Mouse (Mus musculus) midbrain, embryonic 16.5 days (tissue): ENCODE results near the gene Herc1. TPM values are rescaled to one million over a fixed set of nuclear protein-coding genes. Genes with fewer than 3 reads are reported as not detected.

Source experiments
- ATAC-seq: fragments of 200-750 bp; cut with Nextera tagmentation; 2 replicates; pipeline ENCODE4 v1.8.0; 2017; ENCODE audit warnings: moderate TSS enrichment
- H3K27ac ChIP-seq: fragments of 300-500 bp; sonication (generic); 2 replicates; pipeline ENCODE4 v1.5.1; 2014; ENCODE audit warnings: mild to moderate bottlenecking, low read length, mixed read lengths
- H3K27me3 ChIP-seq: fragments of 300-500 bp; sonication (generic); 2 replicates; pipeline ENCODE4 v1.6.1; 2014; ENCODE audit warnings: low read depth, low read length, mixed read lengths; ENCODE audit not compliant: control insufficient read depth, insufficient read depth
- H3K36me3 ChIP-seq: fragments of 300-500 bp; sonication (generic); 2 replicates; pipeline ENCODE4 v1.6.1; 2014; ENCODE audit warnings: mild to moderate bottlenecking, low read length, moderate library complexity, mixed read lengths; ENCODE audit not compliant: control insufficient read depth, insufficient read depth
- H3K4me1 ChIP-seq: fragments of 300-500 bp; sonication (generic); 2 replicates; pipeline ENCODE4 v1.6.1; 2014; ENCODE audit warnings: mild to moderate bottlenecking, low read length, mixed read lengths; ENCODE audit not compliant: control insufficient read depth, insufficient read depth
- H3K4me2 ChIP-seq: fragments of 300-500 bp; sonication (generic); 2 replicates; pipeline ENCODE4 v1.6.1; 2014; ENCODE audit warnings: mild to moderate bottlenecking, low read length, mixed read lengths
- H3K4me3 ChIP-seq: fragments of 300-500 bp; sonication (generic); 2 replicates; pipeline ENCODE4 v1.5.1; 2014; ENCODE audit warnings: low read depth, mild to moderate bottlenecking, low read length, moderate library complexity, mixed read lengths
- H3K9ac ChIP-seq: fragments of 300-500 bp; sonication (generic); 2 replicates; pipeline ENCODE4 v1.6.1; 2014; ENCODE audit warnings: low read depth, low read length, mixed read lengths
- H3K9me3 ChIP-seq: fragments of 300-500 bp; sonication (generic); replicated peaks from 2 replicates; pipeline ENCODE4 v1.6.1; 2014; ENCODE audit warnings: mild to moderate bottlenecking, low read length, mixed read lengths; ENCODE audit not compliant: control insufficient read depth, poor library complexity, severe bottlenecking
- WGBS: fragments of 180-500 bp; shearing (Covaris S2); extraction: QIAGEN DNeasy Blood & Tissue Kit; methylation state at CpG from one replicate; pipeline ENCODE4 v1.1.7; 2014; 5-methylcytosine and 5-hydroxymethylcytosine counted together
- polyA plus RNA-seq: library from polyadenylated mRNA; unstranded; fragments of >200 nt; fragmentation: Nextera tagmentation; extraction: Ambion mirVana; gene quantifications from 2 replicates; pipeline ENCODE4 v1.2.1, GENCODE M21; 2015

Gene Herc1
- polyA plus RNA-seq, 1 experiment from 2014 or later: 46.8 TPM

DNA sequence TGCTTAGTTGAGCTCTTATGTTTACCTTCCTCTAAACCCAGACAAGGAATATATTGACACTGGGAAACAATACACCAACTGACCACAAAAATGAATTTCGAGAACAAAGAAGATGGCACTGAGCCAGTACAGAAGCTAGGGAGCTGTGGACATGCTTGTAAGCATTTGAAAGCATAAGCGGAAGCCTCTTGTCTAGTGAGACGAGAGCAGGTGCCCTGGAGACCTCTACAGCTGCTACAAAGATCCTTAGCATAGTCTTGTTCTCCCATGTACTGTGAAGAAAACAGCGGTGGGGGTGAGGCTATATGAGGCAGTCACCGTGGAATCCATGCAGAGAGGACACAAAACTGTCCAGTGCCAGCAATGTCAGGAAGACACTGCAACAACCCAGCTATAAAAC, 168.7 kb downstream of the Herc1 start:
- ATAC-seq: no peak
- H3K4me2 ChIP-seq: no peak overlapping the region
- WGBS: 32% methylated on average over 5 of the region's 5 CpGs

GRCm38 (mm10) chr9:66520299-66520698, 170.0 kb downstream of the Herc1 start:
- Histone ChIP-seq H3K4me3 (no peak overlapping the region), H3K4me1 (no peaks in the 10 kb centered on the region), H3K36me3 (peaks cover 39% of the 10 kb centered on the region), H3K27me3 (no peaks in the 10 kb centered on the region), H3K4me2 (no peak overlapping the region), H3K9ac (no peak overlapping the region), H3K9me3 (no peaks in the 10 kb centered on the region), H3K27ac (no peak overlapping the region)
- whole genome bisulfite sequencing: 94% methylated on average over 4 of the region's 4 CpGs
- no peak for ATAC-seq

More for the DNA sequence above, 168.7 kb downstream of the Herc1 start:
- Histone ChIP-seq H3K4me1 (no peaks in the 10 kb centered on the region), H3K36me3 (peaks cover 36% of the 10 kb centered on the region), H3K4me3 (no peak overlapping the region), H3K9ac (no peak overlapping the region), H3K27ac (no peak overlapping the region), H3K9me3 (no peaks in the 10 kb centered on the region), H3K27me3 (no peaks in the 10 kb centered on the region)

DNA sequence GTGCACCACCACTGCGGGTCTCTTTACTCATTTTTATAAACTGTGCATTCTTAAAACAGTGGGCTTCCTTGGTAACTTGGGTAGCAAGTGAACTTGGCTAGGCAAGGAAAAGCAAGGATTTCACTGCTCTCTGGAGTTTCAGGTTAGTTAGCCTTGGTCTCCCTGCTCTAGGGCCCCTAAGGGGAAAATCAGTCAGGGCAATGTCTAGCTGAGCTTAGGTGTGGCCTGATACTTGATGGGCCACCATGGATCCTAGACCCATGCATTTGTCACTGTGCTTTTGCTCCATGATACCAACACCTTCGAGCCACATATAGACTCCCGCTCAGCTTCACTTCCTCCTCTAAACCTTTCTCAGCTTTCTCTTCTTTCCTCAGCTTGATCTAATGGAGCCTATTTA, 171.3 kb downstream of the Herc1 start:
- no peaks in the 10 kb centered on the region for H3K9me3 ChIP-seq
- no peak overlapping the region for H3K4me2 ChIP-seq
- 96% methylated on average over 3 of the region's 3 CpGs for WGBS
- H3K4me3 ChIP-seq: no peak overlapping the region
- no peaks in the 10 kb centered on the region for H3K27me3 ChIP-seq
- ATAC-seq: no peak
- no peaks in the 10 kb centered on the region for H3K4me1 ChIP-seq
- no peak overlapping the region for H3K27ac ChIP-seq
- no peak overlapping the region for H3K9ac ChIP-seq
- H3K36me3 ChIP-seq: peaks cover 42% of the 10 kb centered on the region

- ATAC-seq: no peak
- Histone ChIP-seq H3K27ac (no peak overlapping the region), H3K36me3 (peaks cover 3% of the 10 kb centered on the region), H3K9me3 (no peaks in the 10 kb centered on the region), H3K4me1 (no peaks in the 10 kb centered on the region), H3K4me3 (no peak overlapping the region), H3K27me3 (no peaks in the 10 kb centered on the region), H3K9ac (no peak overlapping the region), H3K4me2 (no peak overlapping the region)
- WGBS: 83% methylated on average over 4 of the region's 4 CpGs
Measured at GRCm38 (mm10) chr9:66542785-66543184, 192.5 kb downstream of the Herc1 start.

Other genes with a start within 250 kb of the Herc1 start
- 68.0 and 78.3 TPM in 2 replicates for gene Snx1, start 223.9 kb upstream of the Herc1 start, polyA plus RNA-seq
- 61.0 and 69.5 TPM in 2 replicates for gene Ciao2a, start 223.8 kb upstream of the Herc1 start, polyA plus RNA-seq
- 0.90 and 1.0 TPM in 2 replicates for gene Dapk2, start 192.2 kb upstream of the Herc1 start, polyA plus RNA-seq
- 0.72 and 1.2 TPM in 2 replicates for gene Fbxl22, start 164.1 kb downstream of the Herc1 start, polyA plus RNA-seq
- 43.5 and 62.6 TPM in 2 replicates for gene Usp3, start 242.7 kb downstream of the Herc1 start, polyA plus RNA-seq